Mouse (Mus musculus) activated CD4-positive, CD25-positive, alpha-beta regulatory T cell, adult 4 months (primary cell): Measurements from ENCODE around the gene Mob3a. TPM values are rescaled to one million over a fixed set of nuclear protein-coding genes. Genes with fewer than 3 reads are reported as not detected.

Source experiments
- ATAC-seq: one replicate; pipeline ENCODE4 v1.8.0; 2017
- polyA plus RNA-seq, 2 experiments: library from polyadenylated mRNA; unstranded; fragments of 100-300 nt; shearing (Covaris generic); gene quantifications; one replicate each; pipeline ENCODE4 v1.2.1; 2017

Gene Mob3a
- polyA plus RNA-seq, 2 experiments from 2014 or later: 212 to 221 TPM

- peak; percentile 25 for ATAC-seq
Observed at GRCm38 (mm10) chr10:80677128-80677875, 24.5 kb downstream of the Mob3a start.

GRCm38 (mm10) chr10:80676198-80676928 is 25.4 kb downstream of the Mob3a start:
- ATAC-seq: peak; percentile 61

- no peak for ATAC-seq
Observed at GRCm38 (mm10) chr10:80675405-80676197, 26.2 kb downstream of the Mob3a start.

- ATAC-seq: no peak
Observed at GRCm38 (mm10) chr10:80674851-80675404, 26.8 kb downstream of the Mob3a start.

GRCm38 (mm10) chr10:80674161-80674711 is 27.5 kb downstream of the Mob3a start:
- ATAC-seq: no peak

- no peak for ATAC-seq
Observed at GRCm38 (mm10) chr10:80673690-80674089, 28.1 kb downstream of the Mob3a start.

GRCm38 (mm10) chr10:80671936-80672690 is 29.7 kb downstream of the Mob3a start:
- ATAC-seq: no peak

GRCm38 (mm10) chr10:80671251-80671650 is 30.5 kb downstream of the Mob3a start:
- no peak for ATAC-seq

- ATAC-seq: no peak
Observed at GRCm38 (mm10) chr10:80670531-80670930, 31.2 kb downstream of the Mob3a start.

- ATAC-seq: no peak
Observed at GRCm38 (mm10) chr10:80669737-80670485, 31.9 kb downstream of the Mob3a start.

GRCm38 (mm10) chr10:80669018-80669417 is 32.8 kb downstream of the Mob3a start:
- no peak for ATAC-seq

- ATAC-seq: no peak
Observed at GRCm38 (mm10) chr10:80668614-80669013, 33.2 kb downstream of the Mob3a start.

GRCm38 (mm10) chr10:80666837-80667412 is 34.9 kb downstream of the Mob3a start:
- ATAC-seq: no peak

GRCm38 (mm10) chr10:80665981-80666733 is 35.6 kb downstream of the Mob3a start:
- no peak for ATAC-seq

GRCm38 (mm10) chr10:80665459-80665858 is 36.3 kb downstream of the Mob3a start:
- no peak for ATAC-seq

- no peak for ATAC-seq
Observed at GRCm38 (mm10) chr10:80665016-80665380, 36.8 kb downstream of the Mob3a start.

- ATAC-seq: peak; percentile 28
Observed at GRCm38 (mm10) chr10:80664197-80665015, 37.4 kb downstream of the Mob3a start.

GRCm38 (mm10) chr10:80663485-80664196 is 38.1 kb downstream of the Mob3a start:
- ATAC-seq: no peak
